Comparison of ENCODE assay signal across 9 mouse cellular contexts in the genomic region with DNA sequence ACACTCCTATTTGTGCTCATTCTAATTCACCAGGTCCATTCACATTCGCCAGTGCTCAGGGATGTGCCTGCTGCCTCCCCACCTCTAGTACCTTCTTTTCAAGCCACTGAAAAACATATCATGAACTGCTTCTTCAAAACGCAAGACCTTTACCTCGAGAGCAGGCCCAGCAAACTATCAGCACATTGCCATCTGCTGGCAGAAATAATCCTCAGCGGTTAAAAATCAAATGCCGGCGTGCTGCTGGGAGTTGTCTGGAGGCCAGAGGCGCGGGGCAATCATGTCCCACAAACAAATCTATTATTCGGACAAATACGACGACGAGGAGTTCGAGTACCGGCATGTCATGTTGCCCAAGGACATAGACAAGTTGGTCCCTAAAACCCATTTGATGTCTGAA. TPM values are rescaled to one million over a fixed set of nuclear protein-coding genes. Genes with fewer than 3 reads are reported as not detected.
DNase-seq lines count a peak whose midpoint lies in the region; ATAC-seq and TF ChIP-seq lines count a peak whose summit lies in the region.
"Had no signal": no experiment of that assay in that cellular context is flagged by ENCODE, and none has a peak within 500 bp of the region (broad histone marks: within the 10 kb centered on the region; RNA-seq: fewer than 3 reads in every experiment).

No protein-coding gene starts in this region.

- no peak for ATAC-seq in heart, postnatal 0 days (ENCODE audit: insufficient read depth, low read depth)
- no peak for ATAC-seq in heart, embryonic 12.5 days (ENCODE audit: insufficient number of reproducible peaks, low FRiP score)
- ATAC-seq in megakaryocyte progenitor cell, adult 5-6 weeks (replicated peaks; ENCODE audit: poor library complexity), result 0 out of 2 replicates have a peak, but pooled peaks have one; percentile 48

- no peak overlapping the region for H3K4me3 ChIP-seq in heart, postnatal 0 days (ENCODE audit: low read depth, low read length)
- no peak overlapping the region for H3K4me3 ChIP-seq in heart, embryonic 12.5 days
- H3K4me3 ChIP-seq: embryonic facial prominence, embryonic 12.5 days had no signal

- no peaks in the 10 kb centered on the region for H3K9me3 ChIP-seq in heart, postnatal 0 days (replicated peaks; ENCODE audit: control insufficient read depth, low read length)
- no peaks in the 10 kb centered on the region; the same call in 1 of the 2 replicates for H3K9me3 ChIP-seq in heart, embryonic 12.5 days (replicated peaks)
- H3K9me3 ChIP-seq: embryonic facial prominence, embryonic 12.5 days had no signal

- TF ChIP-seq EP300 in heart, postnatal 0 days (IDR thresholded peaks at IDR 0.05; ENCODE audit: low read depth), result no peak

- TF ChIP-seq CTCF in heart, postnatal 0 days (IDR thresholded peaks at IDR 0.05; ENCODE audit: low read depth), result peak; percentile 70
- TF ChIP-seq CTCF in brain, embryonic 14.5 days (IDR thresholded peaks at IDR 0.05; ENCODE audit: borderline replicate concordance, extremely low read depth, insufficient read depth, insufficient read length), result peak; percentile 61; the same call in 1 of the 2 replicates

- H3K4me2 ChIP-seq in heart, postnatal 0 days (ENCODE audit: low read depth, low read length), result no peak overlapping the region
- H3K4me2 ChIP-seq in heart, embryonic 12.5 days, result no peak overlapping the region
- H3K4me2 ChIP-seq: embryonic facial prominence, embryonic 12.5 days had no signal

- H3K4me1 ChIP-seq in heart, postnatal 0 days (ENCODE audit: control insufficient read depth, insufficient read depth), result no peaks in the 10 kb centered on the region
- no peaks in the 10 kb centered on the region for H3K4me1 ChIP-seq in heart, embryonic 12.5 days (replicated peaks)
- H3K4me1 ChIP-seq: embryonic facial prominence, embryonic 12.5 days had no signal

- DNase-seq in heart, postnatal 0 days (ENCODE audit: low spot score), result peak; percentile 49
- peak; percentile 69 for DNase-seq in ES-CJ7 (ENCODE audit: low read depth, low spot score)
- peak; percentile 62 for DNase-seq in brain, embryonic 14.5 days (ENCODE audit: low read depth)
- peak; percentile 8 to 37 for DNase-seq in frontal cortex, postnatal 14 days (ENCODE audit: low spot score in 2 of 2)
- peak; percentile 32 to 35 for DNase-seq in layer of hippocampus, postnatal 36 days
- DNase-seq in thymus, postnatal 4 days, result peak; percentile 44

- H3K27me3 ChIP-seq in heart, postnatal 0 days (ENCODE audit: control insufficient read depth, insufficient read depth, low read length), result no peaks in the 10 kb centered on the region
- no peaks in the 10 kb centered on the region for H3K27me3 ChIP-seq in heart, embryonic 12.5 days (replicated peaks)
- H3K27me3 ChIP-seq: embryonic facial prominence, embryonic 12.5 days had no signal

- no peak overlapping the region for H3K27ac ChIP-seq in heart, postnatal 0 days (ENCODE audit: low read depth)
- no peak overlapping the region for H3K27ac ChIP-seq in heart, embryonic 12.5 days (ENCODE audit: poor library complexity, severe bottlenecking)
- H3K27ac ChIP-seq: embryonic facial prominence, embryonic 12.5 days had no signal

- TF ChIP-seq POLR2A in brain, embryonic 14.5 days (IDR thresholded peaks at IDR 0.05; ENCODE audit: borderline replicate concordance, extremely low read depth, insufficient read depth, insufficient read length, poor library complexity, severe bottlenecking), result no peak

- no peak overlapping the region for H3K9ac ChIP-seq in heart, postnatal 0 days (replicated peaks; ENCODE audit: low read depth, low read length)
- H3K9ac ChIP-seq in heart, embryonic 12.5 days, result no peak overlapping the region
- H3K9ac ChIP-seq: embryonic facial prominence, embryonic 12.5 days had no signal

- no peaks in the 10 kb centered on the region for H3K36me3 ChIP-seq in heart, postnatal 0 days (replicated peaks; ENCODE audit: control insufficient read depth, insufficient read depth, low read length)
- H3K36me3 ChIP-seq in heart, embryonic 12.5 days, result no peaks in the 10 kb centered on the region
- H3K36me3 ChIP-seq: embryonic facial prominence, embryonic 12.5 days had no signal

- 21% methylated on average over 14 of the region's 14 CpGs for WGBS in heart, postnatal 0 days
- WGBS in heart, embryonic 12.5 days, result 25% methylated on average over 14 of the region's 14 CpGs

RNA-seq across cellular contexts. Expression of a gene that starts 19.6 kb away (rescaled TPM):
- not detected in 2 replicates for total RNA-seq in heart, postnatal 0 days (2014; rRNA removed; ENCODE audit: low replicate concordance)
- not detected in 2 replicates for polyA plus RNA-seq in heart, postnatal 0 days (2015; fragmentation: Nextera tagmentation; extraction: Ambion mirVana)
- not detected in 2 replicates for polyA plus RNA-seq in heart, embryonic 12.5 days (2016; fragmentation: Nextera tagmentation; extraction: Ambion mirVana)
- polyA plus RNA-seq in brain, embryonic 14.5 days (2012; rRNA removed), result not detected in 2 replicates
- total RNA-seq in layer of hippocampus, postnatal 36 days (2021), result not detected
- total RNA-seq in megakaryocyte progenitor cell, adult 5-6 weeks (2015), result not detected in 2 replicates
- total RNA-seq in megakaryocyte progenitor cell, adult 5-6 weeks (2017), result 0.08 TPM in 1 of 2 replicates, not detected in the other
- polyA plus RNA-seq: embryonic facial prominence, embryonic 12.5 days had no signal

RNA-seq across cellular contexts. Expression of a gene that starts 48.4 kb away (rescaled TPM):
- 0.15 TPM in 1 of 2 replicates, not detected in the other for total RNA-seq in heart, postnatal 0 days (2014; rRNA removed; ENCODE audit: low replicate concordance)
- polyA plus RNA-seq in heart, postnatal 0 days (2015; fragmentation: Nextera tagmentation; extraction: Ambion mirVana), result 0.97 and 1.2 TPM in 2 replicates
- 1.2 and 1.3 TPM in 2 replicates for polyA plus RNA-seq in heart, embryonic 12.5 days (2016; fragmentation: Nextera tagmentation; extraction: Ambion mirVana)
- 2.3 and 2.8 TPM in 2 replicates for polyA plus RNA-seq in brain, embryonic 14.5 days (2012; rRNA removed)
- 1 to 10 TPM; 6.8 to 8.0 TPM for total RNA-seq in layer of hippocampus, postnatal 36 days (2021)
- not detected in 2 replicates for total RNA-seq in megakaryocyte progenitor cell, adult 5-6 weeks (2015)
- not detected in 2 replicates for total RNA-seq in megakaryocyte progenitor cell, adult 5-6 weeks (2017)

RNA-seq across cellular contexts. Expression of a gene that starts 54.5 kb away (rescaled TPM):
- not detected in 2 replicates for total RNA-seq in heart, postnatal 0 days (2014; rRNA removed; ENCODE audit: low replicate concordance)
- polyA plus RNA-seq in heart, postnatal 0 days (2015; fragmentation: Nextera tagmentation; extraction: Ambion mirVana), result not detected in 2 replicates
- not detected in 2 replicates for polyA plus RNA-seq in heart, embryonic 12.5 days (2016; fragmentation: Nextera tagmentation; extraction: Ambion mirVana)
- polyA plus RNA-seq in brain, embryonic 14.5 days (2012; rRNA removed), result not detected in 2 replicates
- total RNA-seq in layer of hippocampus, postnatal 36 days (2021), result not detected
- total RNA-seq in megakaryocyte progenitor cell, adult 5-6 weeks (2015), result not detected in 2 replicates
- total RNA-seq in megakaryocyte progenitor cell, adult 5-6 weeks (2017), result not detected in 2 replicates
- polyA plus RNA-seq: embryonic facial prominence, embryonic 12.5 days had no signal
